Mouse (Mus musculus) midbrain, embryonic 11.5 days (tissue): ENCODE data around the gene Hras. TPM values are rescaled to one million over a fixed set of nuclear protein-coding genes. Genes with fewer than 3 reads are reported as not detected.

Experiments used
- ATAC-seq: fragments of 200-750 bp; cut with Nextera tagmentation; 2 replicates; pipeline ENCODE4 v1.8.0; 2017; ENCODE audit warnings: moderate TSS enrichment, moderate library complexity; ENCODE audit not compliant: low FRiP score
- DNase-seq: peaks from one replicate; pipeline ENCODE4 v3.0.0; 2015; ENCODE audit warnings: low spot score; ENCODE audit errors: missing footprints
- H3K27ac ChIP-seq: fragments of 300-500 bp; sonication (generic); 2 replicates; pipeline ENCODE4 v1.5.1; 2014; ENCODE audit warnings: low read depth, low read length
- H3K27me3 ChIP-seq: fragments of 300-500 bp; sonication (generic); 2 replicates; pipeline ENCODE4 v1.6.1; 2014; ENCODE audit warnings: mild to moderate bottlenecking, low read length, moderate library complexity, mixed read lengths; ENCODE audit not compliant: control insufficient read depth, insufficient read depth
- H3K36me3 ChIP-seq: fragments of 300-500 bp; sonication (generic); 2 replicates; pipeline ENCODE4 v1.6.1; 2014; ENCODE audit warnings: mild to moderate bottlenecking, low read length, moderate library complexity, mixed read lengths; ENCODE audit not compliant: control insufficient read depth, insufficient read depth
- H3K4me1 ChIP-seq: fragments of 300-500 bp; sonication (generic); 2 replicates; pipeline ENCODE4 v1.6.1; 2014; ENCODE audit warnings: low read length; ENCODE audit not compliant: control insufficient read depth, insufficient read depth
- H3K4me2 ChIP-seq: fragments of 300-500 bp; sonication (generic); 2 replicates; pipeline ENCODE4 v1.6.1; 2014; ENCODE audit warnings: mild to moderate bottlenecking, moderate library complexity
- H3K4me3 ChIP-seq: fragments of 300-500 bp; sonication (generic); 2 replicates; pipeline ENCODE4 v1.5.1; 2014; ENCODE audit warnings: low read depth, low read length
- H3K9ac ChIP-seq: fragments of 300-500 bp; sonication (generic); 2 replicates; pipeline ENCODE4 v1.6.1; 2014; ENCODE audit warnings: low read length
- H3K9me3 ChIP-seq: fragments of 300-500 bp; sonication (generic); 2 replicates; pipeline ENCODE4 v1.6.1; 2016; ENCODE audit warnings: low read length; ENCODE audit not compliant: control insufficient read depth
- WGBS: fragments of 180-500 bp; shearing (Covaris S2); extraction: QIAGEN DNeasy Blood & Tissue Kit; methylation state at CpG from one replicate; pipeline ENCODE4 v1.1.7; 2014; 5-methylcytosine and 5-hydroxymethylcytosine counted together
- polyA plus RNA-seq: library from polyadenylated mRNA; unstranded; fragments of >200 nt; fragmentation: Nextera tagmentation; extraction: Ambion mirVana; gene quantifications from 2 replicates; pipeline ENCODE4 v1.2.1, GENCODE M21; 2014

The Hras gene
- polyA plus RNA-seq, 1 experiment from 2014 or later, result 103 TPM

DNA sequence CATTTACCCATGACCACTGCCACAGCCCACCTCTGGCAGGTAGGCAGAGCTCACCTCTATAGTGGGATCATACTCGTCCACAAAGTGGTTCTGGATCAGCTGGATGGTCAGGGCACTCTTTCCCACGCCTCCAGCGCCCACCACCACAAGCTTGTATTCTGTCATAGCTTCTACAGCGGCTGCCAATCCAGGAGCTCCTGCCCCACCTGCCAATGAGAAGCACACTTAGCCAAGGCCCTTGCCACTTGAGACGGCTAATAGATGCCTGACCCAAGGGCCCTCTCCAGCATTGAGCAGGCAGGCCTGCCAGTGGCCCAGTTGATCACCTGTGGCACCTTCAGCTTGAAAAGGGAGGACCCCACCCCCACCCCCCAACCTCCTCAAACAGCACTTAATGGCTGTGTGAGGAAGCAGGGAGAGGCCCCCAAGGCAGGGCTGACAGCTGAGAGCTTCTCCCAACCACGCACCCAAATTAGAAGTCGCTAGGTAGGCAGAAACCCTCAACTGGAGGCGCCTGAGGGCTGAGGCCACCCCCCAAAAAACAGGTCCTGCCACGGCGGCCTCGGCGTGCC lies 943 bp downstream of the Hras start:
- peak overlapping the region; percentile 78 for H3K9ac ChIP-seq
- WGBS, result 30% methylated on average over 12 of the region's 12 CpGs
- H3K4me1 ChIP-seq, result peaks cover 10% of the 10 kb centered on the region
- H3K4me3 ChIP-seq, result peak overlapping the region; percentile 92
- ATAC-seq (no peak), DNase-seq (no peak)
- H3K4me2 ChIP-seq, result peak overlapping the region; percentile 99
- no peaks in the 10 kb centered on the region for H3K9me3 ChIP-seq
- peaks cover 4% of the 10 kb centered on the region; the same call in 1 of the 2 replicates for H3K36me3 ChIP-seq
- H3K27me3 ChIP-seq, result no peaks in the 10 kb centered on the region
- H3K27ac ChIP-seq, result no peak overlapping the region; the same call in 1 of the 2 replicates

- DNase-seq (peak; percentile 47), ATAC-seq (no peak)
- H3K4me2 ChIP-seq, result peak overlapping the region; percentile 99; the same call in 1 of the 2 replicates
- peak overlapping the region; percentile 92; the same call in 1 of the 2 replicates for H3K4me3 ChIP-seq
- no peaks in the 10 kb centered on the region for H3K9me3 ChIP-seq
- H3K4me1 ChIP-seq, result peaks cover 10% of the 10 kb centered on the region
- H3K9ac ChIP-seq, result no peak overlapping the region
- H3K36me3 ChIP-seq, result peaks cover 4% of the 10 kb centered on the region; the same call in 1 of the 2 replicates
- H3K27ac ChIP-seq, result no peak overlapping the region
- 91% methylated on average over 24 of the region's 24 CpGs for WGBS
- H3K27me3 ChIP-seq, result no peaks in the 10 kb centered on the region
Observed at GRCm38 (mm10) chr7:141191796-141192685, 1.8 kb downstream of the Hras start.

DNA sequence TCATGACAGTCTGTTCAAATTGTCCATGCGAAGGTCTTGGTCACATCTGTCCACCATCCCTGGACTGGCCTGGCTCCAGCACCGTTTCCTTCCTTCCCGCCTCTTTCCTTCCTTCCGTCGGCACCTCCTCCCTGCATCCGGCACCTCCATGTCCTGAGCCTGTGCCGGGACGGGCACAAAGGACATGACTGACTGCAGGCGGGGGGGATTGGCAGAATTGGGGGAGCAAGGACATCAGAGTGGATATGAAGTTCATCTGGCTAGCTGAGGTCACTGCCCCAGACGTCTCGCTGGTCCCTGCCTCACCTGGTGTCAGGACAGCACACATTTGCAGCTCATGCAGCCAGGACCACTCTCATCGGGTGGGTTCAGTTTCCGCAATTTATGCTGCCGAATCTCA lies 2.8 kb downstream of the Hras start:
- Histone ChIP-seq H3K4me1 (peaks cover 10% of the 10 kb centered on the region), H3K4me3 (no peak overlapping the region), H3K27ac (no peak overlapping the region), H3K9me3 (no peaks in the 10 kb centered on the region), H3K9ac (no peak overlapping the region), H3K36me3 (peaks cover 4% of the 10 kb centered on the region; the same call in 1 of the 2 replicates), H3K27me3 (no peaks in the 10 kb centered on the region), H3K4me2 (no peak overlapping the region)
- ATAC-seq (no peak), DNase-seq (peak; percentile 17)
- 95% methylated on average over 14 of the region's 14 CpGs for WGBS

DNA sequence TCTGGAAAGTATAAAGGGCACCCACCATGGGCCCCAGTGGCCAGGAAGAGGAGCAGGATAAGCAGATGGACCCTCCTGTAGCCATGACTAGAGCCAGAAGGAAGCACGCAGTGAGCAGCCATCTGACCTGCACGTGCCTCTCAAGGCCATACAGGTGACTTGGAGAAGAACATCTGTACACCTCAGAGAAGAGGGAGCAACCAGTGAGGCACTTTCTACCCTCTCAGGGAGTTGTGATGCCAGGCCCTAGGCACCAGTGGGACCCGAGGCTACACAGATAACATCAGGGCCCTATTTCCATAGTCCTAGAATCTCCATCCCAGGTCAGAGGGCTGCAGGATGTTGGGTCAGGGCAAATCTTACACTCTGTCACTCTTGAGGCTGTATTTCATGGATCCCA lies 3.6 kb downstream of the Hras start:
- Histone ChIP-seq H3K27ac (no peak overlapping the region), H3K4me2 (no peak overlapping the region), H3K4me1 (peaks cover 9% of the 10 kb centered on the region), H3K4me3 (no peak overlapping the region), H3K27me3 (no peaks in the 10 kb centered on the region), H3K9ac (no peak overlapping the region), H3K9me3 (no peaks in the 10 kb centered on the region), H3K36me3 (peaks cover 4% of the 10 kb centered on the region; the same call in 1 of the 2 replicates)
- DNase-seq, result no peak
- no peak for ATAC-seq
- 84% methylated on average over 3 of the region's 3 CpGs for WGBS

- Histone ChIP-seq H3K36me3 (peaks cover 4% of the 10 kb centered on the region; the same call in 1 of the 2 replicates), H3K9ac (no peak overlapping the region), H3K4me1 (peaks cover 8% of the 10 kb centered on the region), H3K27ac (no peak overlapping the region), H3K9me3 (no peaks in the 10 kb centered on the region), H3K4me3 (no peak overlapping the region), H3K27me3 (no peaks in the 10 kb centered on the region), H3K4me2 (no peak overlapping the region)
- 89% methylated on average over 3 of the region's 3 CpGs for WGBS
- no peak for ATAC-seq
- no peak for DNase-seq
Observed at GRCm38 (mm10) chr7:141188733-141189132, 5.1 kb downstream of the Hras start.

- Histone ChIP-seq H3K4me1 (peaks cover 8% of the 10 kb centered on the region), H3K27ac (no peak overlapping the region), H3K9me3 (no peaks in the 10 kb centered on the region), H3K4me2 (no peak overlapping the region), H3K4me3 (no peak overlapping the region), H3K9ac (no peak overlapping the region), H3K36me3 (peaks cover 4% of the 10 kb centered on the region; the same call in 1 of the 2 replicates), H3K27me3 (no peaks in the 10 kb centered on the region)
- WGBS, result 88% methylated on average over 3 of the region's 3 CpGs
- no peak for DNase-seq
- ATAC-seq, result no peak
Observed at GRCm38 (mm10) chr7:141188194-141188593, 5.6 kb downstream of the Hras start.

- Histone ChIP-seq H3K9me3 (no peaks in the 10 kb centered on the region), H3K9ac (no peak overlapping the region), H3K4me3 (no peak overlapping the region), H3K27ac (no peak overlapping the region), H3K4me1 (peaks cover 8% of the 10 kb centered on the region), H3K4me2 (no peak overlapping the region), H3K36me3 (no peaks in the 10 kb centered on the region), H3K27me3 (no peaks in the 10 kb centered on the region)
- ATAC-seq (no peak), DNase-seq (peak; percentile 95)
- WGBS, result 3% methylated on average over 8 of the region's 8 CpGs
Observed at GRCm38 (mm10) chr7:141176173-141176572, 17.6 kb downstream of the Hras start.

DNA sequence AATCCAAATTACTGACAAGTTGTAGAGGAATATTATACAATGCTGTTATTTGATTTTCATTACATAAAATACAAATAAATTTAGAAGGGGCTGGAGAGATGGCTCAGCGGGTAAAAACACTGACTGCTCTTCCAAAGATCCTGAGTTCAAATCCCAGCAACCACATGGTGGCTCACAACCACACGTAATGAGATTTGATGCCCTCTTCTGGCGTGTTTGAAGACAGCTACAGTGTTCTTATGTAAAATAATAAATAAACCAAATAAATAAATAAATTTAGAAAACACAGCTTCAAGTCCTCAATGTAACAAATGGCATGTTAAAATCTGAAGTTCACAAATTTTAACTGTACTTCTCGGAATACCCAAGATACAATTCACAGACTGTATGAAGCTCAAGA lies 18.7 kb downstream of the Hras start:
- H3K9ac ChIP-seq, result no peak overlapping the region
- 81% methylated on average over 4 of the region's 4 CpGs for WGBS
- H3K36me3 ChIP-seq, result no peaks in the 10 kb centered on the region
- H3K4me2 ChIP-seq, result no peak overlapping the region
- H3K4me1 ChIP-seq, result peaks cover 8% of the 10 kb centered on the region
- no peaks in the 10 kb centered on the region for H3K9me3 ChIP-seq
- no peak overlapping the region for H3K4me3 ChIP-seq
- DNase-seq, result no peak
- no peaks in the 10 kb centered on the region for H3K27me3 ChIP-seq
- no peak for ATAC-seq
- no peak overlapping the region for H3K27ac ChIP-seq

DNA sequence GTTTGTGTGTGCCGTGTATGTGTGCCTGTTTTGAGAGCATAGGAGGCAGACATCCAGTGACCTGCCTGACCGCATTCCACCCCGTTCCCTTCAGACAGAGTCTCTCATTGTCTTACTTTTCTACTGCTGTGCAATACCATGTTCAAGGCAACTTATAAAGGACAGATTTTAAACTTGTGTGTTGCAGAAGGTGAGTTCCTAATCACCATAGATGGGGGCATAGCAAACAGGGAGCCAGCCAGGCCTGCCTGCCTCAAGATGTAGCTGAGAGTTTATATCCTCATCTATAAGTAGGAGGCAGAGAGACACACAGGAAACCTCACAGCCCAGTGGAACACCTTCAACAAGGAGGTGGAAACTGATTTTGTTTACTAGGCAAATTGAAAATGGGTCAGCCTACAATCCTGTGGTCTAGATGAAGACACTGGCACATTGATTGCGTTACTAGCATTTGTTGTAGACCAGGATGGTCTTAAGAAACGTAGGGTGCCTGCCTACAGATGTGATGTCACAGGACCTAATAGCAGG lies 20.4 kb downstream of the Hras start:
- H3K4me3 ChIP-seq, result peak overlapping the region; percentile 43; the same call in 1 of the 2 replicates
- peaks cover 8% of the 10 kb centered on the region for H3K4me1 ChIP-seq
- H3K36me3 ChIP-seq, result no peaks in the 10 kb centered on the region
- WGBS, result 89% methylated on average over 5 of the region's 5 CpGs
- H3K9ac ChIP-seq, result peak overlapping the region; percentile 75
- H3K27ac ChIP-seq, result no peak overlapping the region; the same call in 1 of the 2 replicates
- H3K27me3 ChIP-seq, result no peaks in the 10 kb centered on the region
- H3K4me2 ChIP-seq, result peak overlapping the region; percentile 67
- ATAC-seq (no peak), DNase-seq (peak; percentile 85)
- no peaks in the 10 kb centered on the region for H3K9me3 ChIP-seq
